20 mouse cellular contexts compared by ENCODE assay signal in the genomic region with DNA sequence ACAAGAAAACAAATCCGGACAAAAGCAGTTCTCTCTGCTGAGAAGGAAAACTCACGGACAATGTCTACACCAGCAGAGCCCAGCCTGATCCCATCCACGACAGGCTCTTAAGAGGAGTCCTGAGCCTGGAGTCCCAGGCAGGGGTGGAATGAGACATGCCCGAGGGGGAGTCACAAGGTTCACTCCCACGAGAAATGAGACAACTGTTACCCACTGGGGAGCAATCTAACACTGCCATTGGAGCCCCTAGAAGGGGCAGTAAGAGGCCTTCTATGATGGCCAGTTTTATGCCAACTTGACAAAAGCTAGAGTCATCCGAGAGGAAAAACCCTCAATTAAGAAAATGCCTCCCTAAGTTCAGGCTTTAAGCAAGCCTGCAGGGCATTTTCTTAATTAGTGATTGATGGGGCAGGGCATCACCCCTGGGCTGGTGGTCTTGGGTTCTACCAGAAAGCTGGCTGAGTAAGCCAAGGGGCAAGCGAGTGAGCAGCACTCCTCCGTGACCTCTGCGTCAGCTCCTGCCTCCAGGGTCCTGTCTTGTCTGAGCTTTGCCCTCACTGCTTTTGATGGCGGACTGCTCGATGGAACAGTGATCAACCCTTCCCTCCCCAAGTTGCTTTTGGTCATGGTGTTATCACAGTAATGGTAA.
"Had no signal": no experiment of that assay in that cellular context is flagged by ENCODE, and none has a peak within 500 bp of the region (broad histone marks: within the 10 kb centered on the region; RNA-seq: fewer than 3 reads in every experiment).

No protein-coding gene starts in this region.

- H3K4me2 ChIP-seq: heart, embryonic 12.5 days; hindbrain, embryonic 13.5 days; hindbrain, embryonic 15.5 days; limb, embryonic 13.5 days; limb, embryonic 15.5 days; liver, embryonic 12.5 days had no signal

- ATAC-seq: hindbrain, postnatal 0 days; intestine, embryonic 16.5 days; liver, embryonic 12.5 days had no signal

- DNase-seq: gastrocnemius, postnatal 14 days; gastrocnemius, postnatal 36 days; heart, adult 18-20 months; heart, postnatal 10 days; kidney, adult 18-20 months; kidney, adult 8-10 months; kidney, postnatal 36 days; layer of hippocampus, adult 9-11 months; layer of hippocampus, postnatal 36 days; left cerebral cortex, postnatal 4 days had no signal

- H3K9ac ChIP-seq: heart, embryonic 12.5 days; hindbrain, embryonic 13.5 days; hindbrain, embryonic 15.5 days; limb, embryonic 13.5 days; limb, embryonic 15.5 days; liver, embryonic 12.5 days; liver, embryonic 14.5 days had no signal

- H3K27ac ChIP-seq: heart, embryonic 10.5 days; hindbrain, embryonic 13.5 days; hindbrain, embryonic 15.5 days; hindbrain, postnatal 0 days; limb, embryonic 13.5 days; limb, embryonic 15.5 days; liver, embryonic 12.5 days; liver, embryonic 14.5 days had no signal

- H3K4me3 ChIP-seq: heart, embryonic 10.5 days; heart, embryonic 12.5 days; hindbrain, embryonic 13.5 days; hindbrain, embryonic 15.5 days; limb, embryonic 13.5 days; limb, embryonic 15.5 days; liver, embryonic 12.5 days had no signal

- H3K27me3 ChIP-seq: heart, embryonic 12.5 days; hindbrain, embryonic 13.5 days; hindbrain, embryonic 15.5 days; limb, embryonic 13.5 days; limb, embryonic 15.5 days; liver, embryonic 12.5 days had no signal

- H3K4me1 ChIP-seq: heart, embryonic 12.5 days; liver, embryonic 12.5 days had no signal

- H3K9me3 ChIP-seq: heart, embryonic 10.5 days; heart, embryonic 12.5 days; hindbrain, embryonic 13.5 days; hindbrain, embryonic 15.5 days; limb, embryonic 13.5 days; limb, embryonic 15.5 days; liver, embryonic 12.5 days had no signal

- H3K36me3 ChIP-seq: heart, embryonic 10.5 days; heart, embryonic 12.5 days; hindbrain, embryonic 13.5 days; hindbrain, embryonic 15.5 days; limb, embryonic 13.5 days; limb, embryonic 15.5 days; liver, embryonic 12.5 days had no signal
